10 mouse cellular contexts compared by ENCODE assay signal in genomic region chr2:85224221-85225179, GRCm38 (mm10). TPM values are rescaled to one million over a fixed set of nuclear protein-coding genes. Genes with fewer than 3 reads are reported as not detected.
DNase-seq lines count a peak whose midpoint lies in the region; ATAC-seq and TF ChIP-seq lines count a peak whose summit lies in the region.
"Had no signal": no experiment of that assay in that cellular context is flagged by ENCODE, and none has a peak within 500 bp of the region (broad histone marks: within the 10 kb centered on the region; RNA-seq: fewer than 3 reads in every experiment).

No protein-coding gene starts in this region.

- H3K9me3 ChIP-seq in kidney, embryonic 14.5 days (ENCODE audit: control insufficient read depth, low read length), result no peaks in the 10 kb centered on the region
- no peaks in the 10 kb centered on the region for H3K9me3 ChIP-seq in embryonic facial prominence, embryonic 14.5 days (ENCODE audit: control insufficient read depth, low read length)
- H3K9me3 ChIP-seq in midbrain, embryonic 15.5 days, result no peaks in the 10 kb centered on the region
- H3K9me3 ChIP-seq: G1E had no signal

- no peak overlapping the region for H3K4me3 ChIP-seq in kidney, embryonic 14.5 days (ENCODE audit: low read length)
- H3K4me3 ChIP-seq in embryonic facial prominence, embryonic 14.5 days (ENCODE audit: low read depth, low read length), result no peak overlapping the region
- H3K4me3 ChIP-seq in midbrain, embryonic 15.5 days, result no peak overlapping the region
- H3K4me3 ChIP-seq in lung, adult 2 months (replicated peaks; ENCODE audit: extremely low read depth, low read depth, low read length), result no peak overlapping the region

- DNase-seq in kidney, postnatal 36 days, result no peak
- DNase-seq in Muller cell, postnatal 12 days (ENCODE audit: inconsistent ontology term), result peak; percentile 72
- peak; percentile 27 for DNase-seq in embryonic facial prominence, embryonic 14.5 days (ENCODE audit: low spot score)
- no peak for DNase-seq in B cell, adult 2 months
- no peak for DNase-seq in lung, adult 2 months
- DNase-seq: lung, postnatal 14 days had no signal

- ATAC-seq in kidney, embryonic 14.5 days (ENCODE audit: low FRiP score, low TSS enrichment), result peak; percentile 74; the same call in 1 of the 2 replicates
- ATAC-seq in embryonic facial prominence, embryonic 14.5 days (ENCODE audit: low read depth), result peak; percentile 22; the same call in 1 of the 2 replicates
- peak; percentile 77 for ATAC-seq in midbrain, embryonic 15.5 days (replicated peaks)
- no peak for ATAC-seq in megakaryocyte-erythroid progenitor cell, adult 5-6 weeks (replicated peaks; ENCODE audit: low FRiP score, low TSS enrichment, poor library complexity, severe bottlenecking)

- no peaks in the 10 kb centered on the region for H3K36me3 ChIP-seq in kidney, embryonic 14.5 days (ENCODE audit: control insufficient read depth, insufficient read depth, low read length)
- no peaks in the 10 kb centered on the region for H3K36me3 ChIP-seq in embryonic facial prominence, embryonic 14.5 days (ENCODE audit: control insufficient read depth, insufficient read depth, low read length)
- no peaks in the 10 kb centered on the region for H3K36me3 ChIP-seq in midbrain, embryonic 15.5 days (replicated peaks)
- H3K36me3 ChIP-seq: G1E had no signal

- whole genome bisulfite sequencing in kidney, embryonic 14.5 days, result 47% methylated on average over 17 of the region's 17 CpGs
- 51% methylated on average over 17 of the region's 17 CpGs for WGBS in embryonic facial prominence, embryonic 14.5 days
- 49% methylated on average over 17 of the region's 17 CpGs for WGBS in midbrain, embryonic 15.5 days
- 55% methylated on average over 17 of the region's 17 CpGs for WGBS in lung, adult 2 months

- no peak overlapping the region for H3K27ac ChIP-seq in kidney, embryonic 14.5 days (ENCODE audit: low read depth, low read length)
- no peak overlapping the region for H3K27ac ChIP-seq in embryonic facial prominence, embryonic 14.5 days (replicated peaks; ENCODE audit: low read depth, low read length)
- no peak overlapping the region for H3K27ac ChIP-seq in midbrain, embryonic 15.5 days

- no peaks in the 10 kb centered on the region; the same call in 1 of the 2 replicates for H3K27me3 ChIP-seq in kidney, embryonic 14.5 days (ENCODE audit: control insufficient read depth, insufficient read depth, low read length)
- no peaks in the 10 kb centered on the region for H3K27me3 ChIP-seq in embryonic facial prominence, embryonic 14.5 days (replicated peaks; ENCODE audit: control insufficient read depth, insufficient read depth, low read length)
- H3K27me3 ChIP-seq in midbrain, embryonic 15.5 days (replicated peaks), result no peaks in the 10 kb centered on the region

- H3K4me1 ChIP-seq in kidney, embryonic 14.5 days (ENCODE audit: control insufficient read depth, insufficient read depth, low read length), result no peaks in the 10 kb centered on the region
- 0 out of 2 replicates have a peak, but pooled peaks cover 3% of the 10 kb centered on the region for H3K4me1 ChIP-seq in embryonic facial prominence, embryonic 14.5 days (ENCODE audit: control insufficient read depth, insufficient read depth, low read length)
- 0 out of 2 replicates have a peak, but pooled peaks cover 4% of the 10 kb centered on the region for H3K4me1 ChIP-seq in midbrain, embryonic 15.5 days
- H3K4me1 ChIP-seq in lung, adult 2 months (ENCODE audit: control insufficient read depth, insufficient read depth, low read length), result no peaks in the 10 kb centered on the region

- TF ChIP-seq CTCF in lung, adult 2 months (IDR thresholded peaks at IDR 0.05; ENCODE audit: insufficient read depth, low read length), result no peak

- no peak overlapping the region for H3K9ac ChIP-seq in kidney, embryonic 14.5 days (ENCODE audit: low read depth, low read length)
- H3K9ac ChIP-seq in embryonic facial prominence, embryonic 14.5 days (ENCODE audit: low read depth, low read length), result no peak overlapping the region
- no peak overlapping the region for H3K9ac ChIP-seq in midbrain, embryonic 15.5 days

- TF ChIP-seq POLR2A in lung, adult 2 months (IDR thresholded peaks at IDR 0.05; ENCODE audit: borderline replicate concordance, extremely low read depth, low read depth, low read length), result no peak

- H3K4me2 ChIP-seq in kidney, embryonic 14.5 days (replicated peaks; ENCODE audit: low read depth, low read length), result peak overlapping the region; percentile 6; the same call in 1 of the 2 replicates
- peak overlapping the region; percentile 24; the same call in 1 of the 2 replicates for H3K4me2 ChIP-seq in embryonic facial prominence, embryonic 14.5 days (ENCODE audit: low read depth, low read length)
- H3K4me2 ChIP-seq in midbrain, embryonic 15.5 days, result 0 out of 2 replicates have a peak overlapping the region, but pooled peaks have one; percentile 6

RNA-seq across cellular contexts. Expression of gene Lrrc55, which starts 27.5 kb away (rescaled TPM):
- 0.39 and 0.47 TPM in 2 replicates for polyA plus RNA-seq in kidney, embryonic 14.5 days (2014; fragmentation: Nextera tagmentation; extraction: Ambion mirVana)
- polyA plus RNA-seq in embryonic facial prominence, embryonic 14.5 days (2014; fragmentation: Nextera tagmentation; extraction: Ambion mirVana), result 2.1 and 2.3 TPM in 2 replicates
- polyA plus RNA-seq in midbrain, embryonic 15.5 days (2015; fragmentation: Nextera tagmentation; extraction: Ambion mirVana), result 14.5 and 15.0 TPM in 2 replicates
- polyA plus RNA-seq in lung, adult 2 months (2012; rRNA removed), result 0.14 and 0.21 TPM in 2 replicates
- not detected in 2 replicates for total RNA-seq in megakaryocyte-erythroid progenitor cell, adult 5-6 weeks (2014; fragmentation: Nextera tagmentation)
- not detected in 2 replicates for total RNA-seq in megakaryocyte-erythroid progenitor cell, adult 5-6 weeks (2017)
- polyA plus RNA-seq: G1E had no signal

Comparison
In these comparisons a context has a peak if more than half of its experiments do, and no peak if none do; other contexts are left out.
1. DNase-seq: peak in Muller cell, postnatal 12 days (single experiment) and embryonic facial prominence, embryonic 14.5 days (single experiment); none in kidney, postnatal 36 days (0 of 2), B cell, adult 2 months (0 of 2) and lung, adult 2 months (single experiment).
2. Peak in every context shown above with its lines, with median percentiles within 50 percentile points of each other: H3K4me2 ChIP-seq.